Mouse (Mus musculus): Measurements from ENCODE around the gene Aurka. TPM values are rescaled to one million over a fixed set of nuclear protein-coding genes. Genes with fewer than 3 reads are reported as not detected.

The Aurka gene
- polyA plus RNA-seq, 1 experiment from 2014 or later: 102 TPM

- Histone ChIP-seq H3K9me3 (replicated peaks) (no peaks in the 10 kb centered on the region), H3K4me2 (no peak overlapping the region), H3K9ac (no peak overlapping the region), H3K27ac (ENCODE audit: poor library complexity, severe bottlenecking) (no peak overlapping the region), H3K4me3 (no peak overlapping the region), H3K27me3 (replicated peaks) (peaks cover 5% of the 10 kb centered on the region; the same call in 1 of the 2 replicates), H3K36me3 (no peaks in the 10 kb centered on the region), H3K4me1 (replicated peaks) (peaks cover 6% of the 10 kb centered on the region; the same call in 1 of the 2 replicates)
- WGBS: 44% methylated on average over 3 of the region's 3 CpGs
- ATAC-seq (ENCODE audit: insufficient number of reproducible peaks, low FRiP score): no peak
Observed at GRCm38 (mm10) chr2:172405011-172405410, 34.7 kb upstream of the Aurka start.

DNA sequence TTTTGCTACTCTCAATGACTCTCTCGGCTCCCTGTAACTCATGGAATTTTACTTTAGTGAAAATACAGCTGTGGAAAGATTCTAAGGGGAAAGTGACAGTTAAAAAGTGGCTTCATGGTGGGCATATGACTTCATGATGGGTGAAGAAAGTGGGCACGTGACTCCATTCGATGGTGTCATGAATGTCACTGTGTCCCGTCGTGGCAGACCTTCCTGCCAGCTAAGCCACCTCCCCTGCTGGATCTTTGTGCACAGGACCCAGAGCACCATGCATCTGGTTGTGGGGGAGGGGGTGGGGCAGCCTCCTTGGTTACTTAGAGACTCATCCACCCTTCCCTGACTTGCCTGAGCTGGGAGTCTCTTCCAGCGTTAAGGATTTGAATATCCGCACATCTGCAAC, 33.9 kb upstream of the Aurka start:
- WGBS: 50% methylated on average over 7 of the region's 7 CpGs
- ATAC-seq (ENCODE audit: insufficient number of reproducible peaks, low FRiP score): no peak
- Histone ChIP-seq H3K27me3 (replicated peaks) (peaks cover 5% of the 10 kb centered on the region; the same call in 1 of the 2 replicates), H3K4me2 (no peak overlapping the region), H3K4me3 (no peak overlapping the region), H3K36me3 (no peaks in the 10 kb centered on the region), H3K9me3 (replicated peaks) (no peaks in the 10 kb centered on the region), H3K9ac (no peak overlapping the region), H3K27ac (ENCODE audit: poor library complexity, severe bottlenecking) (no peak overlapping the region), H3K4me1 (replicated peaks) (peaks cover 12% of the 10 kb centered on the region; the same call in 1 of the 2 replicates)

- ATAC-seq (ENCODE audit: insufficient number of reproducible peaks, low FRiP score): no peak
- no peaks in the 10 kb centered on the region for H3K9me3 ChIP-seq (replicated peaks)
- 63% methylated on average over 13 of the region's 13 CpGs for WGBS
- H3K9ac ChIP-seq: no peak overlapping the region
- no peak overlapping the region for H3K4me3 ChIP-seq
- H3K4me2 ChIP-seq: no peak overlapping the region
- peaks cover 12% of the 10 kb centered on the region; the same call in 1 of the 2 replicates for H3K4me1 ChIP-seq (replicated peaks)
- peaks cover 5% of the 10 kb centered on the region for H3K27me3 ChIP-seq (replicated peaks)
- H3K36me3 ChIP-seq: no peaks in the 10 kb centered on the region
- no peak overlapping the region for H3K27ac ChIP-seq (ENCODE audit: poor library complexity, severe bottlenecking)
Observed at GRCm38 (mm10) chr2:172401116-172401825, 30.9 kb upstream of the Aurka start.

- ATAC-seq (ENCODE audit: insufficient number of reproducible peaks, low FRiP score): 0 out of 2 replicates have a peak, but pooled peaks have one; percentile 27
- H3K27ac ChIP-seq (ENCODE audit: poor library complexity, severe bottlenecking): no peak overlapping the region
- WGBS: 36% methylated on average over 9 of the region's 9 CpGs
Observed at GRCm38 (mm10) chr2:172399901-172400300, 29.6 kb upstream of the Aurka start.

GRCm38 (mm10) chr2:172395961-172396360, 25.6 kb upstream of the Aurka start:
- no peak for ATAC-seq (ENCODE audit: insufficient number of reproducible peaks, low FRiP score)
- no peaks in the 10 kb centered on the region for H3K9me3 ChIP-seq (replicated peaks)
- no peak overlapping the region for H3K9ac ChIP-seq
- peaks cover 13% of the 10 kb centered on the region; the same call in 1 of the 2 replicates for H3K4me1 ChIP-seq (replicated peaks)
- 46% methylated on average over 9 of the region's 9 CpGs for WGBS
- H3K4me3 ChIP-seq: no peak overlapping the region
- H3K36me3 ChIP-seq: no peaks in the 10 kb centered on the region
- no peak overlapping the region for H3K4me2 ChIP-seq
- peaks cover 3% of the 10 kb centered on the region for H3K27me3 ChIP-seq (replicated peaks)
- no peak overlapping the region for H3K27ac ChIP-seq (ENCODE audit: poor library complexity, severe bottlenecking)

More at GRCm38 (mm10) chr2:172399901-172400300, 29.6 kb upstream of the Aurka start:
- Histone ChIP-seq H3K36me3 (no peaks in the 10 kb centered on the region), H3K4me2 (no peak overlapping the region), H3K4me1 (replicated peaks) (peaks cover 12% of the 10 kb centered on the region; the same call in 1 of the 2 replicates), H3K9ac (no peak overlapping the region), H3K4me3 (no peak overlapping the region), H3K9me3 (replicated peaks) (no peaks in the 10 kb centered on the region), H3K27me3 (replicated peaks) (peaks cover 9% of the 10 kb centered on the region)

DNA sequence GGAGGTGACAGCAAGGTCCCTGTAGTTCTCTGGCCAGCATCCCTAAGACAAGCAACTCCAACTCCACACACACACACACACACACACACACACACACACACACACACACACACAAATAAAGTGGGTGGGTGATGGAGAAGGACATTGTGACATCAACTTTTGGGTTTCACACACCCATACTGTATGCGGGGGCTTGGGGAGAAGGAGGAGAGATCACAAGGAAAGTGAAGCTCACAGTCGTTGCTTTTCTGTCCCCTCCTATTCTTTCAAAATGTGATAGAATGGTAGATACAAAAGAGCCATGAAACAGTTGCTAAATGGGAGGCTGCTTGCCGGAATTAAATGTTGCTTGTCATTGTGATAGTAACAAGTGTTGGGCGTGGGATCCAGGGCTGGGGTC, 24.3 kb upstream of the Aurka start:
- no peak overlapping the region for H3K4me2 ChIP-seq
- H3K27me3 ChIP-seq (replicated peaks): peaks cover 3% of the 10 kb centered on the region
- whole genome bisulfite sequencing: 75% methylated on average over 4 of the region's 4 CpGs
- ATAC-seq (ENCODE audit: insufficient number of reproducible peaks, low FRiP score): no peak
- no peaks in the 10 kb centered on the region for H3K36me3 ChIP-seq
- no peak overlapping the region for H3K9ac ChIP-seq
- H3K4me3 ChIP-seq: no peak overlapping the region
- 0 out of 2 replicates have a peak, but pooled peaks cover 7% of the 10 kb centered on the region for H3K4me1 ChIP-seq (replicated peaks)
- no peak overlapping the region for H3K27ac ChIP-seq (ENCODE audit: poor library complexity, severe bottlenecking)
- H3K9me3 ChIP-seq (replicated peaks): no peaks in the 10 kb centered on the region

- Histone ChIP-seq H3K4me3 (no peak overlapping the region), H3K4me1 (replicated peaks) (0 out of 2 replicates have a peak, but pooled peaks cover 5% of the 10 kb centered on the region), H3K36me3 (no peaks in the 10 kb centered on the region), H3K4me2 (no peak overlapping the region), H3K9ac (no peak overlapping the region), H3K27ac (ENCODE audit: poor library complexity, severe bottlenecking) (no peak overlapping the region), H3K9me3 (replicated peaks) (no peaks in the 10 kb centered on the region), H3K27me3 (replicated peaks) (peaks cover 3% of the 10 kb centered on the region)
- no peak for ATAC-seq (ENCODE audit: insufficient number of reproducible peaks, low FRiP score)
- 53% methylated on average over 2 of the region's 2 CpGs for WGBS
Observed at GRCm38 (mm10) chr2:172394052-172394392, 23.7 kb upstream of the Aurka start.

GRCm38 (mm10) chr2:172393391-172394051, 23.2 kb upstream of the Aurka start, which contains the start of gene Cass4:
Gene Cass4, plus strand, starts transcription at chr2:172393794.
- Histone ChIP-seq H3K27ac (ENCODE audit: poor library complexity, severe bottlenecking) (no peak within 1 kb of the TSS), H3K4me1 (replicated peaks) (0 out of 2 replicates have a peak, but pooled peaks cover 5% of the 10 kb centered on the region)

GRCm38 (mm10) chr2:172392041-172392521, 21.7 kb upstream of the Aurka start:
- H3K36me3 ChIP-seq: no peaks in the 10 kb centered on the region
- WGBS: 57% methylated on average over 10 of the region's 10 CpGs
- ATAC-seq (ENCODE audit: insufficient number of reproducible peaks, low FRiP score): no peak

More at GRCm38 (mm10) chr2:172393391-172394051, 23.2 kb upstream of the Aurka start, which contains the start of gene Cass4:
- peak within 1 kb of the TSS; percentile 42 for H3K4me2 ChIP-seq
- H3K4me3 ChIP-seq: no peak within 1 kb of the TSS
- WGBS: 19% methylated on average over 13 of the region's 13 CpGs
- H3K36me3 ChIP-seq: no peaks in the 10 kb centered on the region
- no peak; the same call in 1 of the 2 replicates for ATAC-seq (ENCODE audit: insufficient number of reproducible peaks, low FRiP score)
- H3K9me3 ChIP-seq (replicated peaks): no peaks in the 10 kb centered on the region
- H3K9ac ChIP-seq: no peak within 1 kb of the TSS
- H3K27me3 ChIP-seq (replicated peaks): peaks cover 3% of the 10 kb centered on the region

DNA sequence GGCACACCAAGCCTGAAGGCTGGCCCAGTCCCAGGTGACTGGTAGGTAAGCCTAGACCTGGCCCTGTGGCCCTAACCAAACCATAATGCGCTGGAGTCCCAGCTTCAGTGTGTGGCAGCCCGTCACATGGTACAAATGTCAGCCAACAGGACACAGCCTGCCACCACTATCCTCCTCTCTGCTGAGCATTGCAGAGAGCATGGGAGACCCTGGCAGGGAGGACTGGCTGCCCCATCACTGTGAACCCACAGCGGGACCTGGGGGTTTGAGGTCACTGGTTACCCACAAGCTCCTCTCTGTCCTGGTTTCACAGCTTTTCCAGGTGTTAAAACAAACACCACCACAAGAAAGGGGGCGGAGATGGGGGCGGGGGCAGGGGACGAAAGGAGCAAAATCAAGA, 20.0 kb upstream of the Aurka start:
- H3K9ac ChIP-seq: no peak overlapping the region
- H3K4me1 ChIP-seq (replicated peaks): 0 out of 2 replicates have a peak, but pooled peaks cover 5% of the 10 kb centered on the region
- H3K27ac ChIP-seq (ENCODE audit: poor library complexity, severe bottlenecking): no peak overlapping the region
- no peaks in the 10 kb centered on the region for H3K9me3 ChIP-seq (replicated peaks)
- WGBS: 20% methylated on average over 6 of the region's 6 CpGs
- H3K4me3 ChIP-seq: no peak overlapping the region
- H3K4me2 ChIP-seq: no peak overlapping the region
- no peak for ATAC-seq (ENCODE audit: insufficient number of reproducible peaks, low FRiP score)
- 0 out of 2 replicates have a peak, but pooled peaks cover 3% of the 10 kb centered on the region for H3K27me3 ChIP-seq (replicated peaks)
- no peaks in the 10 kb centered on the region for H3K36me3 ChIP-seq

More at GRCm38 (mm10) chr2:172392041-172392521, 21.7 kb upstream of the Aurka start:
- Histone ChIP-seq H3K9ac (no peak overlapping the region), H3K4me2 (no peak overlapping the region), H3K4me3 (no peak overlapping the region), H3K27me3 (replicated peaks) (peaks cover 3% of the 10 kb centered on the region; the same call in 1 of the 2 replicates), H3K4me1 (replicated peaks) (0 out of 2 replicates have a peak, but pooled peaks cover 5% of the 10 kb centered on the region), H3K27ac (ENCODE audit: poor library complexity, severe bottlenecking) (no peak overlapping the region), H3K9me3 (replicated peaks) (no peaks in the 10 kb centered on the region)

GRCm38 (mm10) chr2:172384715-172385114, 14.4 kb upstream of the Aurka start:
- no peak overlapping the region for H3K4me2 ChIP-seq
- H3K36me3 ChIP-seq: peaks cover 37% of the 10 kb centered on the region
- WGBS: 68% methylated on average over 3 of the region's 3 CpGs
- no peaks in the 10 kb centered on the region for H3K27me3 ChIP-seq (replicated peaks)
- no peaks in the 10 kb centered on the region for H3K9me3 ChIP-seq (replicated peaks)
- ATAC-seq (ENCODE audit: insufficient number of reproducible peaks, low FRiP score): no peak
- H3K27ac ChIP-seq (ENCODE audit: poor library complexity, severe bottlenecking): no peak overlapping the region
- H3K4me1 ChIP-seq (replicated peaks): peaks cover 6% of the 10 kb centered on the region; the same call in 1 of the 2 replicates
- H3K4me3 ChIP-seq: no peak overlapping the region
- H3K9ac ChIP-seq: no peak overlapping the region

Measured in heart, embryonic 12.5 days (tissue).